Mouse (Mus musculus) spleen, adult 2 months (tissue): Measurements from ENCODE around the gene Lexm. TPM values are rescaled to one million over a fixed set of nuclear protein-coding genes. Genes with fewer than 3 reads are reported as not detected.

Source experiments
- DNase-seq, 2 experiments: peaks; one replicate each; pipeline versions ENCODE4 v3.0.0 to v3.0.0-alpha.2; 2012 to 2021; ENCODE audit warnings: low spot score in 2 of 2, low read depth in 1 of 2
- H3K27ac ChIP-seq: fragments of 200-500 bp; 2 replicates; pipeline ENCODE4 v1.5.1; 2012; ENCODE audit warnings: low read length, inconsistent platforms; ENCODE audit not compliant: insufficient read depth
- H3K27me3 ChIP-seq: fragments of 200-500 bp; 2 replicates; pipeline ENCODE4 v1.6.1; 2012; ENCODE audit warnings: mild to moderate bottlenecking, moderate library complexity, low read length, inconsistent platforms; ENCODE audit not compliant: control insufficient read depth, insufficient read depth
- H3K36me3 ChIP-seq: fragments of 200-500 bp; 2 replicates; pipeline ENCODE4 v1.6.1; 2012; ENCODE audit warnings: mild to moderate bottlenecking, low read length, inconsistent platforms; ENCODE audit not compliant: control insufficient read depth, insufficient read depth
- H3K4me1 ChIP-seq: fragments of 200-500 bp; 2 replicates; pipeline ENCODE4 v1.6.1; 2011; ENCODE audit warnings: inconsistent platforms; ENCODE audit not compliant: control insufficient read depth, insufficient read depth, insufficient read length
- H3K4me3 ChIP-seq: fragments of 200-500 bp; 2 replicates; pipeline ENCODE4 v1.5.1; 2011; ENCODE audit warnings: mild to moderate bottlenecking, inconsistent platforms; ENCODE audit not compliant: insufficient read depth, insufficient read length; ENCODE audit errors: extremely low read depth
- CTCF ChIP-seq: fragments of 200-500 bp; IDR thresholded peaks from 2 replicates; pipeline ENCODE4 v1.5.1; 2011; ENCODE audit warnings: mild to moderate bottlenecking, inconsistent platforms; ENCODE audit not compliant: insufficient read depth, insufficient read length, insufficient replicate concordance; ENCODE audit errors: extremely low read depth
- POLR2A ChIP-seq: fragments of 200-500 bp; IDR thresholded peaks from 2 replicates; pipeline ENCODE4 v1.6.1; 2011; ENCODE audit warnings: low read depth, low read length, inconsistent platforms
- WGBS: fragments of 180-500 bp; shearing (Covaris S2); methylation state at CpG from one replicate; pipeline ENCODE4 v1.1.7; 2018; 5-methylcytosine and 5-hydroxymethylcytosine counted together
- polyA plus RNA-seq: library from polyadenylated mRNA; depleted of rRNA; stranded (reverse); fragments of >200 nt; gene quantifications from 2 replicates; pipeline ENCODE4 v1.2.3, GENCODE M21; 2012; rRNA removed

Gene Lexm
- polyA plus RNA-seq, 1 experiment = not detected

GRCm38 (mm10) chr4:106548113-106548512 lies 68.9 kb downstream of the Lexm start:
- Histone ChIP-seq H3K4me3 (no peak overlapping the region), H3K36me3 (no peaks in the 10 kb centered on the region), H3K27ac (no peak overlapping the region), H3K4me1 (no peaks in the 10 kb centered on the region), H3K27me3 (no peaks in the 10 kb centered on the region)
- TF ChIP-seq CTCF = no peak
- TF ChIP-seq POLR2A = no peak
- 85% methylated on average over 3 of the region's 3 CpGs for WGBS
- DNase-seq = no peak

GRCm38 (mm10) chr4:106546896-106547295 lies 70.1 kb downstream of the Lexm start:
- Histone ChIP-seq H3K4me3 (no peak overlapping the region), H3K27ac (no peak overlapping the region), H3K27me3 (no peaks in the 10 kb centered on the region), H3K36me3 (no peaks in the 10 kb centered on the region), H3K4me1 (no peaks in the 10 kb centered on the region)
- 84% methylated on average over 1 of the region's 1 CpGs for WGBS
- TF ChIP-seq POLR2A = no peak
- no peak for TF ChIP-seq CTCF
- no peak for DNase-seq

GRCm38 (mm10) chr4:106545817-106546373 lies 71.1 kb downstream of the Lexm start:
- TF ChIP-seq CTCF = no peak
- no peak for TF ChIP-seq POLR2A
- Histone ChIP-seq H3K4me1 (no peaks in the 10 kb centered on the region), H3K36me3 (no peaks in the 10 kb centered on the region), H3K27ac (no peak overlapping the region), H3K4me3 (no peak overlapping the region), H3K27me3 (no peaks in the 10 kb centered on the region)
- WGBS = 61% methylated on average over 8 of the region's 8 CpGs
- no peak for DNase-seq

- H3K4me1 ChIP-seq = no peaks in the 10 kb centered on the region
- H3K4me3 ChIP-seq = no peak overlapping the region
- no peak overlapping the region for H3K27ac ChIP-seq
- no peak for DNase-seq
- no peaks in the 10 kb centered on the region for H3K36me3 ChIP-seq
- no peaks in the 10 kb centered on the region for H3K27me3 ChIP-seq
- WGBS = 73% methylated on average over 2 of the region's 2 CpGs
- TF ChIP-seq CTCF = no peak
- no peak for TF ChIP-seq POLR2A
These were observed 74.8 kb downstream of the Lexm start for GRCm38 (mm10) chr4:106542211-106542610.

- H3K4me3 ChIP-seq = no peak overlapping the region
- 59% methylated on average over 3 of the region's 3 CpGs for WGBS
- H3K4me1 ChIP-seq = no peaks in the 10 kb centered on the region
- TF ChIP-seq CTCF = no peak
- TF ChIP-seq POLR2A = no peak
- no peaks in the 10 kb centered on the region for H3K27me3 ChIP-seq
- no peak overlapping the region for H3K27ac ChIP-seq
- DNase-seq = no peak
- H3K36me3 ChIP-seq = no peaks in the 10 kb centered on the region
These were observed 75.5 kb downstream of the Lexm start for GRCm38 (mm10) chr4:106541491-106541890.

Other genes with a start within 250 kb of the Lexm start
- gene Pcsk9, start 152.9 kb downstream of the Lexm start, polyA plus RNA-seq = 0.02 and 0.06 TPM in 2 replicates
- gene Bsnd, start 125.0 kb downstream of the Lexm start, polyA plus RNA-seq = 0.02 and 0.06 TPM in 2 replicates
- 22.7 and 31.7 TPM in 2 replicates for gene Dhcr24, start 56.2 kb downstream of the Lexm start, polyA plus RNA-seq
- 0.06 and 0.11 TPM in 2 replicates for gene Ttc22, start 5.2 kb upstream of the Lexm start, polyA plus RNA-seq
- gene Pars2, start 33.8 kb upstream of the Lexm start, polyA plus RNA-seq = 7.6 and 10.8 TPM in 2 replicates
- 34.7 and 37.6 TPM in 2 replicates for gene Ttc4, start 61.7 kb upstream of the Lexm start, polyA plus RNA-seq
- 1.0 and 2.1 TPM in 2 replicates for gene Mroh7, start 113.7 kb upstream of the Lexm start, polyA plus RNA-seq
- gene Fam151a, start 116.6 kb upstream of the Lexm start, polyA plus RNA-seq = 1.4 and 2.4 TPM in 2 replicates
- 5.5 and 7.7 TPM in 2 replicates for gene Acot11, start 187.8 kb upstream of the Lexm start, polyA plus RNA-seq